Mouse (Mus musculus) kidney, adult 2 months (tissue): ENCODE measurements around the gene Tnfrsf13b. TPM values are rescaled to one million over a fixed set of nuclear protein-coding genes. Genes with fewer than 3 reads are reported as not detected.
A peak's percentile ranks its signal among the peaks of the same experiment; 100 is the strongest.

Source experiments
- DNase-seq: peaks from one replicate; pipeline ENCODE4 v3.0.0; 2021
- H3K27ac ChIP-seq: fragments of 200-500 bp; 2 replicates; pipeline ENCODE4 v1.5.1; 2012; ENCODE audit warnings: low read depth, low read length, control low read depth, inconsistent platforms; ENCODE audit not compliant: insufficient read depth
- H3K27me3 ChIP-seq: fragments of 200-500 bp; replicated peaks from 2 replicates; pipeline ENCODE4 v1.6.1; 2012; ENCODE audit warnings: mild to moderate bottlenecking, moderate library complexity, low read length, inconsistent platforms; ENCODE audit not compliant: control insufficient read depth, insufficient read depth
- H3K36me3 ChIP-seq: fragments of 200-500 bp; 2 replicates; pipeline ENCODE4 v1.6.1; 2012; ENCODE audit warnings: mild to moderate bottlenecking, moderate library complexity, low read length, inconsistent platforms; ENCODE audit not compliant: control insufficient read depth, insufficient read depth
- H3K4me1 ChIP-seq: fragments of 200-500 bp; 2 replicates; pipeline ENCODE4 v1.6.1; 2011; ENCODE audit warnings: low read length; ENCODE audit not compliant: control insufficient read depth, insufficient read depth
- H3K4me3 ChIP-seq: fragments of 200-500 bp; 2 replicates; pipeline ENCODE4 v1.5.1; 2011; ENCODE audit warnings: mild to moderate bottlenecking, low read depth, low read length, control low read depth; ENCODE audit not compliant: insufficient read depth
- CTCF ChIP-seq: fragments of 200-500 bp; conservative IDR thresholded peaks from 2 replicates; pipeline ENCODE4 v1.5.1; 2011; ENCODE audit warnings: low read depth, mild to moderate bottlenecking, control low read depth, low read length, moderate library complexity, mixed read lengths; ENCODE audit not compliant: insufficient read depth, insufficient read length
- POLR2A ChIP-seq: fragments of 200-500 bp; IDR thresholded peaks from one replicate; pipeline ENCODE4 v1.6.1; 2011; ENCODE audit warnings: low read depth, low read length, control low read depth
- WGBS: fragments of 180-500 bp; shearing (Covaris S2); methylation state at CpG from one replicate; pipeline ENCODE4 v1.1.7; 2018; 5-methylcytosine and 5-hydroxymethylcytosine counted together
- polyA plus RNA-seq: library from polyadenylated mRNA; depleted of rRNA; stranded (reverse); fragments of >200 nt; gene quantifications from 2 replicates; pipeline ENCODE4 v1.2.3, GENCODE M21; 2012; rRNA removed

Tnfrsf13b gene
- 1.5 and 7.4 TPM in 2 replicates for polyA plus RNA-seq

- Histone ChIP-seq H3K36me3 (no peaks in the 10 kb centered on the region), H3K4me1 (no peaks in the 10 kb centered on the region), H3K27ac (no peak within 1 kb of the TSS), H3K27me3 (no peaks in the 10 kb centered on the region), H3K4me3 (no peak within 1 kb of the TSS)
- TF ChIP-seq CTCF (no peak), POLR2A (no peak)
- DNase-seq, result no peak
- WGBS, result 79% methylated on average over 23 of the region's 23 CpGs
These were observed at the start of gene Tnfrsf13b for GRCm38 (mm10) chr11:61126606-61127355. Gene Tnfrsf13b (plus strand): TSS chr11:61126755.

- no peaks in the 10 kb centered on the region for H3K36me3 ChIP-seq
- 87% methylated on average over 2 of the region's 2 CpGs for WGBS
- no peak overlapping the region for H3K27ac ChIP-seq
- H3K4me3 ChIP-seq, result no peak overlapping the region
- no peak for DNase-seq
- H3K27me3 ChIP-seq, result no peaks in the 10 kb centered on the region
- TF ChIP-seq CTCF (no peak), POLR2A (no peak)
- H3K4me1 ChIP-seq, result no peaks in the 10 kb centered on the region
These were observed 44.9 kb upstream of the Tnfrsf13b start for GRCm38 (mm10) chr11:61081624-61082023.

- Histone ChIP-seq H3K4me1 (no peaks in the 10 kb centered on the region), H3K4me3 (no peak overlapping the region), H3K27ac (no peak overlapping the region), H3K27me3 (no peaks in the 10 kb centered on the region; the same call in 1 of the 2 replicates), H3K36me3 (no peaks in the 10 kb centered on the region)
- 85% methylated on average over 7 of the region's 7 CpGs for WGBS
- DNase-seq, result no peak
- TF ChIP-seq CTCF (no peak), POLR2A (no peak)
These were observed 36.4 kb upstream of the Tnfrsf13b start for GRCm38 (mm10) chr11:61090195-61090594.

- no peak for DNase-seq
- Histone ChIP-seq H3K27me3 (no peaks in the 10 kb centered on the region; the same call in 1 of the 2 replicates), H3K36me3 (no peaks in the 10 kb centered on the region), H3K27ac (no peak overlapping the region), H3K4me1 (no peaks in the 10 kb centered on the region), H3K4me3 (no peak overlapping the region)
- WGBS, result 68% methylated on average over 3 of the region's 3 CpGs
- TF ChIP-seq POLR2A (no peak), CTCF (no peak)
These were observed 35.4 kb upstream of the Tnfrsf13b start for GRCm38 (mm10) chr11:61091192-61091591.

GRCm38 (mm10) chr11:61091642-61092262 lies 34.8 kb upstream of the Tnfrsf13b start:
- no peak overlapping the region for H3K4me3 ChIP-seq
- H3K4me1 ChIP-seq, result no peaks in the 10 kb centered on the region
- 26% methylated on average over 7 of the region's 7 CpGs for WGBS
- DNase-seq, result peak; percentile 77
- no peaks in the 10 kb centered on the region for H3K36me3 ChIP-seq
- H3K27me3 ChIP-seq, result no peaks in the 10 kb centered on the region; the same call in 1 of the 2 replicates
- H3K27ac ChIP-seq, result no peak overlapping the region
- TF ChIP-seq CTCF (peak; percentile 83), POLR2A (no peak)

GRCm38 (mm10) chr11:61098046-61098445 lies 28.5 kb upstream of the Tnfrsf13b start:
- no peak overlapping the region for H3K27ac ChIP-seq
- DNase-seq, result no peak
- TF ChIP-seq POLR2A (no peak), CTCF (no peak)
- H3K4me1 ChIP-seq, result no peaks in the 10 kb centered on the region
- no peaks in the 10 kb centered on the region for H3K36me3 ChIP-seq
- WGBS, result 84% methylated on average over 1 of the region's 1 CpGs
- H3K4me3 ChIP-seq, result no peak overlapping the region
- H3K27me3 ChIP-seq, result no peaks in the 10 kb centered on the region; the same call in 1 of the 2 replicates

GRCm38 (mm10) chr11:61102397-61103339 lies 23.9 kb upstream of the Tnfrsf13b start:
- Histone ChIP-seq H3K4me1 (no peaks in the 10 kb centered on the region), H3K27ac (no peak overlapping the region), H3K27me3 (no peaks in the 10 kb centered on the region), H3K36me3 (no peaks in the 10 kb centered on the region), H3K4me3 (no peak overlapping the region)
- WGBS, result 79% methylated on average over 13 of the region's 13 CpGs
- DNase-seq, result no peak
- TF ChIP-seq CTCF (no peak), POLR2A (no peak)
